Mouse (Mus musculus): Measurements from ENCODE around the gene Tmem117. TPM values are rescaled to one million over a fixed set of nuclear protein-coding genes. Genes with fewer than 3 reads are reported as not detected.

Gene Tmem117
- total and polyA plus RNA-seq, 3 experiments: not detected

- Histone ChIP-seq H3K79me2 (ENCODE audit: control insufficient read depth, insufficient read depth, low read length, poor library complexity) (no peaks in the 10 kb centered on the region), H3K27me3 (ENCODE audit: control insufficient read depth in 1 of 2, insufficient read depth in 2 of 2, low read length in 2 of 2) (no peaks in the 10 kb centered on the region), H3K4me3 (ENCODE audit: control insufficient read depth in 1 of 2, insufficient read depth in 1 of 2, low read depth in 2 of 2, low read length in 2 of 2) (no peak overlapping the region), H3K9me3 (replicated peaks; ENCODE audit: insufficient read depth, low read length) (no peaks in the 10 kb centered on the region), H3K9ac (ENCODE audit: control insufficient read depth, low read depth, low read length, poor library complexity, severe bottlenecking) (no peak overlapping the region), H3K4me1 (ENCODE audit: control insufficient read depth in 1 of 2, insufficient read depth in 2 of 2, low read length in 2 of 2) (no peaks in the 10 kb centered on the region), H3K36me3 (ENCODE audit: control insufficient read depth in 1 of 2, insufficient read depth in 2 of 2, low read length in 2 of 2) (no peaks in the 10 kb centered on the region), H3K27ac (ENCODE audit: control insufficient read depth, low read depth, low read length) (no peak overlapping the region)
- TF ChIP-seq ZKSCAN1 (IDR thresholded peaks at IDR 0.05; ENCODE audit: low read depth, low read length) (no peak), USF2 (IDR thresholded peaks at IDR 0.05; ENCODE audit: borderline replicate concordance in 1 of 2, insufficient read depth in 1 of 2, low read depth in 1 of 2, low read length in 2 of 2) (no peak), RAD21 (IDR thresholded peaks at IDR 0.05; ENCODE audit: low read depth, low read length) (no peak), CTCF (IDR thresholded peaks at IDR 0.05 in 2 of 3, conservative IDR thresholded peaks at IDR 0.05 in 1 of 3; ENCODE audit: control insufficient read depth in 1 of 3, insufficient read depth in 1 of 3, low read depth in 2 of 3, low read length in 3 of 3, poor library complexity in 1 of 3, severe bottlenecking in 1 of 3) (no peak), JUND (IDR thresholded peaks at IDR 0.05; ENCODE audit: low read depth, low read length) (no peak), TBP (IDR thresholded peaks at IDR 0.05; ENCODE audit: low read depth, low read length) (no peak), MEF2A (IDR thresholded peaks at IDR 0.05; ENCODE audit: extremely low read depth, insufficient replicate concordance, low read depth, low read length, poor library complexity, severe bottlenecking) (no peak), ZNF384 (IDR thresholded peaks at IDR 0.05; ENCODE audit: low read depth, low read length) (no peak), POLR2A (IDR thresholded peaks at IDR 0.05; ENCODE audit: control insufficient read depth in 1 of 2, insufficient read depth in 1 of 2, low read depth in 1 of 2, low read length in 2 of 2, poor library complexity in 1 of 2) (no peak), MAZ (IDR thresholded peaks at IDR 0.05; ENCODE audit: low read depth, low read length) (no peak), SIN3A (IDR thresholded peaks at IDR 0.05; ENCODE audit: low read length) (no peak), CHD2 (IDR thresholded peaks at IDR 0.05; ENCODE audit: low read length) (no peak), POLR2AphosphoS2 (IDR thresholded peaks at IDR 0.05; ENCODE audit: low read length) (no peak), MAFK (IDR thresholded peaks at IDR 0.05; ENCODE audit: borderline replicate concordance, low read depth, low read length) (no peak), BHLHE40 (IDR thresholded peaks at IDR 0.05; ENCODE audit: borderline replicate concordance, low read depth, low read length) (no peak), CHD1 (IDR thresholded peaks at IDR 0.05; ENCODE audit: low read depth, low read length) (no peak), ELF1 (IDR thresholded peaks at IDR 0.05; ENCODE audit: low read depth, low read length) (no peak), ZC3H11A (IDR thresholded peaks at IDR 0.05; ENCODE audit: low read depth, low read length) (no peak)
- DNase-seq (ENCODE audit: low read depth, low spot score): no peak
Measured at GRCm38 (mm10) chr15:95075356-95075755, 446.3 kb downstream of the Tmem117 start.

- no peaks in the 10 kb centered on the region for H3K27me3 ChIP-seq (ENCODE audit: control insufficient read depth in 1 of 2, insufficient read depth in 2 of 2, low read length in 2 of 2)
- no peak overlapping the region for H3K9ac ChIP-seq (ENCODE audit: control insufficient read depth, low read depth, low read length, poor library complexity, severe bottlenecking)
- no peak for DNase-seq (ENCODE audit: low read depth, low spot score)
- no peak overlapping the region for H3K4me3 ChIP-seq (ENCODE audit: control insufficient read depth in 1 of 2, insufficient read depth in 1 of 2, low read depth in 2 of 2, low read length in 2 of 2)
- H3K36me3 ChIP-seq (ENCODE audit: control insufficient read depth in 1 of 2, insufficient read depth in 2 of 2, low read length in 2 of 2): no peaks in the 10 kb centered on the region
- TF ChIP-seq POLR2AphosphoS5 (IDR thresholded peaks at IDR 0.05; ENCODE audit: borderline replicate concordance, low read depth, low read length): no peak
- no peak for TF ChIP-seq MYC (IDR thresholded peaks at IDR 0.05; ENCODE audit: low read depth, low read length)
- no peak for TF ChIP-seq HCFC1 (IDR thresholded peaks at IDR 0.05; ENCODE audit: low read depth, low read length)
- no peak for TF ChIP-seq KAT2A (conservative IDR thresholded peaks at IDR 0.05; ENCODE audit: low read depth, low read length)
- TF ChIP-seq SMC3 (IDR thresholded peaks at IDR 0.05; ENCODE audit: low read depth, low read length): no peak
- no peak for TF ChIP-seq CTCF (IDR thresholded peaks at IDR 0.05 in 2 of 3, conservative IDR thresholded peaks at IDR 0.05 in 1 of 3; ENCODE audit: control insufficient read depth in 1 of 3, insufficient read depth in 1 of 3, low read depth in 2 of 3, low read length in 3 of 3, poor library complexity in 1 of 3, severe bottlenecking in 1 of 3)
- TF ChIP-seq MAFK (IDR thresholded peaks at IDR 0.05; ENCODE audit: borderline replicate concordance, low read depth, low read length): no peak
- TF ChIP-seq MEF2A (IDR thresholded peaks at IDR 0.05; ENCODE audit: extremely low read depth, insufficient replicate concordance, low read depth, low read length, poor library complexity, severe bottlenecking): no peak
- no peak for TF ChIP-seq SIN3A (IDR thresholded peaks at IDR 0.05; ENCODE audit: low read length)
- TF ChIP-seq TCF12 (IDR thresholded peaks at IDR 0.05; ENCODE audit: low read depth, low read length): no peak
- TF ChIP-seq USF1 (IDR thresholded peaks at IDR 0.05; ENCODE audit: low read depth, low read length): no peak
- TF ChIP-seq ZKSCAN1 (IDR thresholded peaks at IDR 0.05; ENCODE audit: low read depth, low read length): no peak
- H3K9me3 ChIP-seq (replicated peaks; ENCODE audit: insufficient read depth, low read length): no peaks in the 10 kb centered on the region
- H3K27ac ChIP-seq (ENCODE audit: control insufficient read depth, low read depth, low read length): no peak overlapping the region
- no peaks in the 10 kb centered on the region for H3K79me2 ChIP-seq (ENCODE audit: control insufficient read depth, insufficient read depth, low read length, poor library complexity)
- H3K4me1 ChIP-seq (ENCODE audit: control insufficient read depth in 1 of 2, insufficient read depth in 2 of 2, low read length in 2 of 2): no peaks in the 10 kb centered on the region
Measured at GRCm38 (mm10) chr15:95081654-95082053, 452.6 kb downstream of the Tmem117 start.
